Mouse (Mus musculus): ENCODE results near the gene Eps15.

DNA sequence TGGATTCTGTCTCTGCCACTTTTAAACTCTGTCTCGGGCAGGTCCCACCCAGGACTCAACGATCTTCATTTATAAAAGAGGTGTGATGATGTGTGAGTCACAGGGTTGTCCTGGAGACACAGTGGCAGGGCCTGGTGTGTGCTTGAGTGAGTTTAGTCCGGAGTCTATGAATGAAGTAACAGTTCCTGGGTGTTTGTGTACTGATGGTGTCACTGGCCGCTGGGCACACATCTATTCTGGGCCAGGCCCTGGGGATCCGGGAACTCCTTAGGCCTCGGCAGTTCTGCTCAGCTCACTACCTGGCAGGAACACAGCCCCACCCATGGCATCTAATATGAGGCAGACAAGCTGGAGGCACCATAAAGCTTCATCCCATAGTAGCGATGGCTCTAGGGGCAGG, 141.5 kb downstream of the Eps15 start:
- TF ChIP-seq POLR2A (IDR thresholded peaks at IDR 0.05; ENCODE audit: insufficient read length, low read depth): no peak
- no peak for TF ChIP-seq CEBPB (IDR thresholded peaks at IDR 0.05; ENCODE audit: insufficient read depth, poor library complexity, severe bottlenecking)

All from myocyte (in vitro differentiated cells).